Mouse (Mus musculus) T-helper 1 cell (primary cell): Measurements from ENCODE around the gene Amdhd1.
"Not testable (repeated sequence)": the region's sequence is repeated elsewhere in the genome, so short reads cannot be mapped to it uniquely, and the experiment has no call there.

Source experiments
- in situ Hi-C: fragments of 300-600 bp; cut with MboI, MseI; formaldehyde crosslinking; loops from one replicate; pipeline ENCODE4 v1.15.1; 2025; ENCODE audit warnings: high pct_unique_total_duplicates

The Amdhd1 gene

DNA sequence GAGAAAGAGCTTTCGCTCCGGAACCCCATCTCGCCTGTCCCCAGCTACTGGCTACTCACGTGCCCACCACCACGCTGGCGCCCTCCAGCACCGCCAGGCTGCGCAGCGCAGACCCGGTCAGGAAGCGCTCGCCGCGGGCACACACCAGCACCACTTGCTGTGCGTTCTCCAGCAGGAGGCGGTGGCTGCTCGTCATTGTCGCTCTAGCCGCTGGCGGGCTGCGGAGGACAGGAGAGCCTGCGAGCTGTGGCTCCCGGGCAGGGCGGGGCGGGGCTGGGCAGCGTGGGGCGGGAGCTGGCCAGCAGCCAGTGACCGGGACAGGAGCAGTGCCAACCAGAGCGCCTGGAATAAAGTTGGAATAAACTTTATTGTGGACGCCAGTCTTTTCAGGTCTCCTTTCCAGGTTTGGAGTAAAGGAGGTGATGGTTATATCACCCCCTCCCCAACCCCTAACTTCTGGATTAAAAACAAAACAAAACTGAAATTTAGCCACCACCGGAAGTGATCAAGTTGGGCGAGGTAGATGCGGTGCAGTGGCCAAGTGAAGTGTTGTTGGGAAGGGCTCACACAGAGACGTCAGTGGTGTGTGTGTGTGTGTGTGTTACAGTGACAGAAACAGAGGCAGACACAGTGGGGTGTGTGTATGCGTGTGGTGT is at the start of gene Amdhd1:
Gene Amdhd1, minus strand, starts transcription at position 259 of the 656 bp plus-strand sequence.
- in situ Hi-C loops, result no loop called here

- in situ Hi-C loops, result no loop called here
Observed at GRCm38 (mm10) chr10:93589281-93589848, 49.5 kb upstream of the Amdhd1 start, which contains the start of gene Snrpf. Snrpf (minus strand) TSS chr10:93589706.

DNA sequence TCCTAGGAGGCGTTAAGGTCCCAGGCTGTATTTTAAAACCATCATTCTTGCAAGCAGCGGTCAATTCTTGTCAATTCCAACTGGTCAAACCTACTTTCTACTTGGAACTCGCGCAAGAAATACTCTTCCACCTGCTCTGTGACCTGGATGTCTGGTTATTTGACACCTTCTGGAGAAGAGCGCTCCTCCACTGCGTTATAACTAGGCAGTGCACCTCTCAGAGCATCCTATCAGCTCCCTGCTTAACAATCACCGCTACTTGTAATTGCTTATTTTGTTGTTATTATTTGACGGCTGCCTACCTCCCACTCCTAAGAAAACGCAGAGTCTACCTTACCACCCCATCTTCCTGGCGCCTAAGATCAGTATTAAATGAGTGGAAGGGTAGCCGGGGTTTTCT is 49.0 kb upstream of the Amdhd1 start:
- in situ Hi-C loops, result no loop called here

- in situ Hi-C loops, result loop anchor here (5.0 to 10.0 kb wide), 2 partner anchors 293 to 515 kb away; no protein-coding TSS in a partner anchor
Observed at GRCm38 (mm10) chr10:93577271-93577886, 37.5 kb upstream of the Amdhd1 start.

DNA sequence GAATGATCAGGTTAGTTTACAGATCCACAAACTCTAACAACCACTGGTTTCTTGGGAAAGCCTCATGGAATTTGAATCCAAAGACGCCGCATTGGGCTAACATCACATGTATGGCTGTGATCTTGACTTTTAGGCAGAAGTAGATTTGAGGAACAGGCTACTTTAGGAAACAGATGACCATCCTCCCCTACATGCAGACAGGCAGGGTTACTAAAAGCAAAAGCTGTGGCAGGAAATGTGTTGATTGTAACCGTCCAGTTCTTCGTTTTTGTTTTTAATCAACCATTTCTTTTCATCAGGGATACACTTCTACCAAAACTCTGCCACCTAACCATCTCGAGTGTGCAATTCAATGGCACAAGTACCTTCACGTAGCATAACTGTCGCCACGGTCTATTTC is 36.1 kb upstream of the Amdhd1 start:
- in situ Hi-C loops, result loop anchor here (5.0 to 10.0 kb wide), 2 partner anchors 291 to 514 kb away; no protein-coding TSS in a partner anchor

DNA sequence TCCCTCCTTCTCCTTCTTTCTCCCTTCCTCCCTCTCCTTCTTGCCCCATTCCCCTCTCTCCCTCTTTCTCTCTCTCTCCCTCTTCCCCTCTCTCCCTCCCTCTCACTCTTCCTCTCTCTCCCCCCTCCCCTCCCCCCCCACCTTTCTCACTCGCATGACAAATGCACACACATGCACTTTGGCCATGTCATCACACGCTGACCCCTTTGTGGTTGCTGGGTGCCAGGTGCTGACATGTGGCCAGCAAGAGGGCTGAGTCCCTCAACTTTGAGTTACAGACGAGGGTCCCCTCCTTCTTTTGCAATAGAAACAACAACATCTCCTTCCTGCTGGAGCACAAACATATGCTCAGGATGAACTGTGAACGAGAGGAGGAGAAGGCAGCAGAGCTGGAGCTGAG is 35.1 kb upstream of the Amdhd1 start:
- in situ Hi-C loops, result loop anchor here (5.0 to 10.0 kb wide), 2 partner anchors 290 to 513 kb away; no protein-coding TSS in a partner anchor

DNA sequence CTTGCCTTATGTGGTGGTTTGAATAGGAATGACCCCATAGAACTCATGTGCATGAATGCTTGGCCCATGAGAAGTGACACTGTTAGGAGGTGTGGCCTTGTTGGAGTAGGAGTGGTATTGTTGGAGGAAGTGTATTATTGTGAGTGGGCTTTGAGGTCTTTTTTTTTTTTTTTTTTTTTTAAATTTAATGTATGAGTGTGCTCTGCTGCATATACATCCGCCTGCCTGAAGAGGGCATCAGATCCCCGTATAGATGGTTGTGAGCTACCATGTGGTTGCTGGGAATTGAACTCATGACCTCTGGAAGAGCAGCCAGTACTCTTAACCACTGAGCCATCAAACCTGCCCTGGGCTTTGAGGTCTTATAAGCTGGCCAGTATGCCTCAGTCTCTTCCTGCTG is 32.4 kb upstream of the Amdhd1 start:
- in situ Hi-C loops, result loop anchor here (10.0 kb wide), 1 partner anchor 287 kb away; no protein-coding TSS in a partner anchor

DNA sequence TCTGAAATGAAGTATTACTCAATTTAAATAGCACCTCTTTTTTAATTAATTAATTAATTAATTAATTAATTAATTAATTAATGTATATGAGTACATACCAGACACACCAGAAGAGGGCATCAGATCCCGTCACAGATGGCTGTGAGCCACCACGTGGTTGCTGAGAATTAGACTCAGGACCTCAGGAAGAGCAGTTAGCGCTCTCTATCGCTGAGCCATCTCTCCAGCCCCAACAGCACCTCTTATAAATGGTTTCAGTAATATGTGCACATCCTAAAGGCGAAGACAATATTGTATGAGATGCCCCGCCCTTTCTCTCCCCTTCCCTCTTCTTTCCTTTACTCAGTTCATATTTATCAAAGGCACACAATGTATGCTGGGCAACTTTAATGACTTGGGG is 28.8 kb upstream of the Amdhd1 start:
- in situ Hi-C loops, result no loop called here

- in situ Hi-C loops, result no loop called here
Observed at GRCm38 (mm10) chr10:93567841-93568566, 28.2 kb upstream of the Amdhd1 start.

DNA sequence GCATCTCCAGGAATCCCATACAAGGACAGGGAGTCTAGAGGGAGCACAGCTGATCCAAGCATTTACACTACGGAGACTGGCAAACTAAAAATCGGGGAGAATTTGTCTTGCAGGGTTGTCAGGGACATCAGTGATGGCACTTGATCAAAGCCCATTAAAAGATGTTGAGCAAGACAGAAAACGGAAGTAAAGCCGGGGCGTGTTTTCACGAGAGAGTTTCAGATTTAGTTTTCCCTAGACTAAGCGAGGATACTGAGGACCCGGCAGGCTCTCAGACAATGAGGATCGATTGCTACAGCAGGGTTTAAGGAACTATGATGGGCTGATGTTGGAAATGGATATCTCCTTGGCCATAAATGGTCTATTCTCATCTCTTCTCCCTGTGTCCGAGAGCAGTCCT is 27.2 kb upstream of the Amdhd1 start:
- in situ Hi-C loops, result no loop called here

DNA sequence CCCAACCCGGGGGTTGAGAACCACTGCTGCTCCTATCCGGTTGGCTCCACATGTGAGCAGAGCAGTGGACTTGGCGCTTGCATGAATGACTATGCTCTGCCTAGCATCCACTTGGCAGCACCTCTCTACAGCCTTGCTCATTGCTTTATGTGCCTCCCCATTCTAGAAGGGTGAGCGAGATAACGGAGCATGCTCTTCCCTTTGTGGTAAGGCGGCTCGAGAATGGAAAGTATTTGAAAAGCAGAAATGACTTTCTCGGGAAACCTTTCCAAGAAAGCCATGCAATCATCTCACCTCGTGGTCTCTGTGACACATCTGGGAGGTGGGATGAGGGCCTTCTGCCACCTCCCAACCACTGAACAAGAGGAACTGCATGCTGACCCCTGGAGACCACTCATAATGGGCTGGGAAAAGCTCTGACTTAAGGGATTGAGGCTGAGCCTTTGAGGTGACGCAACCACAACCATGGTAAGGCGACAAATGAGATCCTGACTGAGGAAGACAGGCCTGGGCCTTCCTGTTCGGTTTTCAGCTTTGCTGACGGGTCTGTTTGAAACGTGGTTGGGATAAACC is 24.8 kb upstream of the Amdhd1 start:
- in situ Hi-C loops, result no loop called here

DNA sequence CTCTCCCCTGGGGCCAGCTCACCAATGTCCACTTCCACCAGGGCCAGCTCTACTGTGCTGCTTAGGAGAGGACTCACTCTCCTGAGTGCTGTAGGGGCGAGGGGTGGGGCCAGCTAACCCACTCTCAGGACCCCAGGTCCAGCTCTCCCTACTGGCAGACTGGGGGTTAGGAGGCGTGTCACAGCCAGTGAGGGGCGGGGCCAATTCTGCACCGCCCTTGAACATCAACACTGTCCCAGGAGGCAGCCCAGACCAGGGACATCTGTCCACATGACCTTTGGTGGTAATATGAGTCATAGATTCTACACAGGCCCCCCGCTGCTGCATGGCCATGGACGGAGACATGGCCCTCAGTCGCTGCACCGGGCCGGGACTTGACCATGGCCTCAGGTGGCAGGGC is 20.0 kb upstream of the Amdhd1 start:
- in situ Hi-C loops, result no loop called here

DNA sequence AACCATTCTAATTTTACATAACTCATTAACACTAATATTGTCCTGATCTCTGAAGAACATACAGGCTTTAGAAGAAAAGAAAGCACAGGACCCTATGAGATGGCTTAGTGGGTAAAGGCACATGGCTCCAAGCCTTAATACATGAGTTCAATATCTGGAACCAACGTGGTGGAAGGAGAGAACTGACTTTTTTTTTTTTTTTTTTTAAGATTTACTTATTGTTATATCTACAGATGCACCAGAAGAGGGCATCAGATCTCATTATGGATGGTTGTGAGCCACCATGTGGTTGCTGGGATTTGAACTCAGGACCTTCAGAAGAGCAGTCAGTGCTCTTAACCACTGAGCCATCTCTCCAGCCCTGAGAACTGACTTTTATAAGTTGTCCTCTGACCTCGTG is 18.1 kb upstream of the Amdhd1 start:
- in situ Hi-C loops, result not testable (repeated sequence)

DNA sequence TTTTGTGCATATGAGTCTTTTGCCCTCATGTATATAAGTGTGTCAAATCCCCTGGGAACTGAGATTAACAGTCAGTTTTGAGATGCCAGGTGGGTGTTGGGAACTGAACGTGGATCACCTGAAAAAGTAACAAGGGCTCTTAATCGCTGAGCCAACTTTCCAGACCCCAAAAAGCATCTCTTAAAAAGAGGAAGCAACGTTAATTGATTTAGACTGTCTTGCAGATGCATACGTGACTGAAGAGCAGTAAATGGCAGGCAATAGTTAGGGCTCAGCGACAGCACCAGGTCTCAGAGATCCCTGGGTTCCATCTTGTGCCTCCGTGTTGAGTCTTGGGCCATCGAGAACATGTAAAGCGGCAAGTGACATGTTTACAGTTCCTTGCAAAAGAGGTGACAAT is 12.8 kb upstream of the Amdhd1 start:
- in situ Hi-C loops, result no loop called here

DNA sequence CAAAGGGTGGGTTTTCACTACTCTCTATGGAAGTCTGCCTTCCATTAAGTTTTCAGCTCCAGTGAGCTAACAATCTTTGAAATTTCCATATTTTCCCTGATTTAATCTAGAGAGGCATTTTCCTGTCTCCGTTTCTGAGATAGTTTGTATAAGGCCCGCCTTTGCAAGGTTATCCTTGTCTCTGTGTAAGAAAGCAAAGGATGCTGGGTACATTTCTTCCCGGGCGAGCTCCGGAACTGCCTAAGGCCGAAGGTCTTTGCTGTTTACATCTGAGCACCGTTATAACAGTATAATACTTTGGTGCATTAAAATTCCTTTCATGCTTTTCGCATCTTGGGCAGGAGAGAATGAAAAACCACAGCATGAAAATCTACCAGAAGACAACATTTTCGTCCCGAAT is 10.0 kb upstream of the Amdhd1 start:
- in situ Hi-C loops, result no loop called here

DNA sequence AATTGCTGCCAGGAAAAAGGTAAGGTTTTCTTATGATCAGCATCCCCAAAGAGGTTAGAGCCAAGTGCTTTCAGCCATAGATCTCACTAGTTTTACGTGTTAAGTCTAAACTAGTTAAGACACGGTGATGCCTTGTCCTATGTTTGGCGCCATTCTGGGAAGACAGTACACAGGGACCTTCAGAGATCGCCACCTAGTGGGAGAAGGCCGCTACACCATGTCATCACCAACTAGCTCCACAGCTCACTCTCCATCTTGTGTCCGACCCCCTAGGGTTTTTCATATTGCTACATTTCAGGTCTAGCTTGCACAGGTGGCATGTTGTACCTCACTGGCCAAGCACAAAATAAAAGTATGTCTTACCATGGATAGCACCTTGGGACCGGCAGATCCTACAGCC is 9.2 kb upstream of the Amdhd1 start:
- in situ Hi-C loops, result no loop called here

GRCm38 (mm10) chr10:93547741-93548270 is 8.0 kb upstream of the Amdhd1 start:
- in situ Hi-C loops, result no loop called here

GRCm38 (mm10) chr10:93544172-93544571 is 4.3 kb upstream of the Amdhd1 start:
- in situ Hi-C loops, result no loop called here

GRCm38 (mm10) chr10:93543176-93543575 is 3.3 kb upstream of the Amdhd1 start:
- in situ Hi-C loops, result no loop called here

DNA sequence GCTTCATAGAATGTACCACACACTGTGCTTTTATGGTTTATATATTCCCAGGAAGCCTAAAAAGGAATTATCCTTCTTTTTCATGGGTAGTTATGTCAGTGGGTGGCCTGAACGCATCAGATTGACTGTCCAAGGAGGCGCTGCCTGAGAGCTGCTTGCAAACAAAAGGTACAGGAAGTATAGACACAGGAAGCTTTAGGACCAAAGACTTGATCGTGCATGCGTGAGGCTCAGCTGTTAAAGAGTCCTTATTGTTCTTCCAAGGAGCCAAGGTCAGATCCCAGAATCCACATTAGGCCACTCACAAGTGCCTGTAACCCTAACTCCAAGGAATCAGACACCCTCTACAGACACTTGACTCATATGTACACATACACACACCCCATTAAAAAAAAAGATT is 2.5 kb upstream of the Amdhd1 start:
- in situ Hi-C loops, result no loop called here

- in situ Hi-C loops, result no loop called here
Observed at GRCm38 (mm10) chr10:93541585-93541984, 1.8 kb upstream of the Amdhd1 start.
